Mouse (Mus musculus) embryonic fibroblast, embryonic 13.5 days (primary cell): ENCODE results near the gene Samd13.

Source experiments
- CTCF ChIP-seq: IDR thresholded peaks from 2 replicates; pipeline ENCODE4 v1.5.1; 2011; ENCODE audit warnings: mild to moderate bottlenecking, control low read depth, low read length, moderate library complexity, borderline replicate concordance; ENCODE audit not compliant: insufficient read depth
- POLR2A ChIP-seq: IDR thresholded peaks from 2 replicates; pipeline ENCODE4 v1.6.1; 2011; ENCODE audit warnings: low read depth, mild to moderate bottlenecking, control low read depth, low read length, moderate library complexity

- TF ChIP-seq CTCF (no peak), POLR2A (no peak)
Observed at GRCm38 (mm10) chr3:146596864-146597263, 88.5 kb downstream of the Samd13 start.
